Mouse (Mus musculus): ENCODE results near the gene Llgl2. TPM values are rescaled to one million over a fixed set of nuclear protein-coding genes. Genes with fewer than 3 reads are reported as not detected.
A peak's percentile ranks its signal among the peaks of the same experiment; 100 is the strongest.
"Not testable (repeated sequence)": the region's sequence is repeated elsewhere in the genome, so short reads cannot be mapped to it uniquely, and the experiment has no call there.

Llgl2 gene
- total and polyA plus RNA-seq, 2 experiments = 15.8 to 46.8 TPM

DNA sequence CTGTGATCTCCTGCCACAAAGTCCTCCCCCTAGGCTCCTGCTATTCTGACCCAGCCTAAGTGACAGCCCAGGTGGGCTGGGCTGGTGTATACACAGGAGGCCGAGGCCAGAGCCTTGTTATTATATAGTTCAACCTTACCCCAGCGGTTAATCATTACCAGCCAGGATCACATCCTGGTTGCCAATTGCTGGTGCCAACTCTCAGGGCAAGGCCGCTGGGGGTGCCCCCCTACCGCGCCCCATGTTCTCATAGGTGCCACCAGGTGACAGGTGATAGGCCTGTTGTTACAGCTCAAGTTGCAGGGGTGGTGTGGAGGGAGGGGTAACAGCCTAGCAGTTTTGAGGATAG, 20.0 kb downstream of the Llgl2 start:
- Histone ChIP-seq H3K27me3 (ENCODE audit: control insufficient read depth, insufficient read depth, low read length) (no peaks in the 10 kb centered on the region), H3K9ac (ENCODE audit: low read depth, low read length) (no peak overlapping the region), H3K79me2 (ENCODE audit: control insufficient read depth, insufficient read depth, low read length) (no peaks in the 10 kb centered on the region; the same call in 1 of the 2 replicates), H3K27ac (replicated peaks; ENCODE audit: insufficient read depth, low read depth, low read length) (peak overlapping the region; percentile 32; the same call in 1 of the 2 replicates), H3K36me3 (ENCODE audit: control insufficient read depth, insufficient read depth, low read length) (peaks cover 10% of the 10 kb centered on the region; the same call in 1 of the 2 replicates), H3K4me3 (ENCODE audit: insufficient read depth, low read depth, low read length) (no peak overlapping the region), H3K4me1 (ENCODE audit: control insufficient read depth, insufficient read depth, low read length) (peaks cover 17% of the 10 kb centered on the region)
- peak; percentile 81 for DNase-seq (ENCODE audit: extremely low read depth, low read depth, low spot score)
- WGBS = 39% methylated on average over 5 of the region's 5 CpGs
- TF ChIP-seq CTCF (IDR thresholded peaks at IDR 0.05; ENCODE audit: low read depth, low read length) (no peak), POLR2A (IDR thresholded peaks at IDR 0.05; ENCODE audit: extremely low read depth, insufficient read depth, low read length) (no peak)

DNA sequence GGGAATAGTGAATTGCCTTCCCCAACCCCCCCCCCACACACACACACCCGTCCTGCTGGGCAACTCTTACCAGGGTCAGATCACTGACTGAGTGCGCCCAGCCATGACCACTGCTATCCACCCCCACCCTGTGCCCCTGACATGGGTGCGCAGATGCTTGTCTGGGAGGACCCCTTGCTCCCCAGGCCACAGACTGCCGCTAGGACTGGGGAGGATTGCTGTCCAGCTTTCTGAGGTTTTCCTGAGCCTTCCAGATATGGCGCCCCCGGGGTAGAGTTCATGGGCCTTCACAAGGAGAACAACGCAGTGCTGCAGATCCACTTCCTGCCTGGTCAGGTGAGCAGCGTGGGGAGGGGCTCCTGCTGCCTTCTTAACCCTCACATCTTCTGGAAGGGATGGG, 20.4 kb downstream of the Llgl2 start:
- Histone ChIP-seq H3K36me3 (ENCODE audit: control insufficient read depth, insufficient read depth, low read length) (peaks cover 10% of the 10 kb centered on the region; the same call in 1 of the 2 replicates), H3K27me3 (ENCODE audit: control insufficient read depth, insufficient read depth, low read length) (no peaks in the 10 kb centered on the region), H3K9ac (ENCODE audit: low read depth, low read length) (peak overlapping the region; percentile 25; the same call in 1 of the 2 replicates), H3K4me1 (ENCODE audit: control insufficient read depth, insufficient read depth, low read length) (peaks cover 17% of the 10 kb centered on the region), H3K79me2 (ENCODE audit: control insufficient read depth, insufficient read depth, low read length) (no peaks in the 10 kb centered on the region; the same call in 1 of the 2 replicates), H3K4me3 (ENCODE audit: insufficient read depth, low read depth, low read length) (no peak overlapping the region), H3K27ac (replicated peaks; ENCODE audit: insufficient read depth, low read depth, low read length) (peak overlapping the region; percentile 6; the same call in 1 of the 2 replicates)
- 55% methylated on average over 8 of the region's 8 CpGs for WGBS
- TF ChIP-seq POLR2A (IDR thresholded peaks at IDR 0.05; ENCODE audit: extremely low read depth, insufficient read depth, low read length) (no peak), CTCF (IDR thresholded peaks at IDR 0.05; ENCODE audit: low read depth, low read length) (no peak)
- no peak for DNase-seq (ENCODE audit: extremely low read depth, low read depth, low spot score)

- no peak overlapping the region for H3K27ac ChIP-seq (replicated peaks; ENCODE audit: insufficient read depth, low read depth, low read length)
- no peaks in the 10 kb centered on the region for H3K79me2 ChIP-seq (ENCODE audit: control insufficient read depth, insufficient read depth, low read length)
- no peak overlapping the region for H3K9ac ChIP-seq (ENCODE audit: low read depth, low read length)
- no peak for TF ChIP-seq POLR2A (IDR thresholded peaks at IDR 0.05; ENCODE audit: extremely low read depth, insufficient read depth, low read length)
- TF ChIP-seq CTCF (IDR thresholded peaks at IDR 0.05; ENCODE audit: low read depth, low read length) = peak; percentile 11; the same call in 1 of the 2 replicates
- peaks cover 17% of the 10 kb centered on the region for H3K4me1 ChIP-seq (ENCODE audit: control insufficient read depth, insufficient read depth, low read length)
- WGBS = 98% methylated on average over 2 of the region's 2 CpGs
- H3K36me3 ChIP-seq (ENCODE audit: control insufficient read depth, insufficient read depth, low read length) = peaks cover 14% of the 10 kb centered on the region; the same call in 1 of the 2 replicates
- DNase-seq (ENCODE audit: extremely low read depth, low read depth, low spot score) = no peak
- H3K4me3 ChIP-seq (ENCODE audit: insufficient read depth, low read depth, low read length) = no peak overlapping the region
- no peaks in the 10 kb centered on the region for H3K27me3 ChIP-seq (ENCODE audit: control insufficient read depth, insufficient read depth, low read length)
Observed at GRCm38 (mm10) chr11:115845819-115846218, 22.0 kb downstream of the Llgl2 start.

DNA sequence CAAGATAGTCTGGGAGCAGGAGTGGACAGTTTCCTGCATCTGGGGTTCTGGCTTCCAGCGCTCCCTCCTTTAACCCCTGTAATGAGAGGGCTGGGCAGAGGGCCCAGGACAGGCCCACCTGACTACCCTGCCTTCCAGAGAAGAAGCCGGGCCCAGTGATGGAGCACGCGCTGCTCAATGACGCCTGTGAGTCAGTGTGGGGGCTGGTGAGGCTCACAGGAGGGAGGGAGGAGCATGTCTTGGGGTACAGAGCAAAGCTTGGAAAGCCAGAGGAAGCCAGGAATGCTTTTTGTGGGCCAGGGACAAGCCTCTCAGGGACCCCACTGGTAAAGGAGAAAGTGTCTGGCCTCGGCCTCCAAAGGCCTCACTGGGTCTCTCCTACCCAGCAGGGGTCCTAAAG, 30.8 kb downstream of the Llgl2 start:
- no peaks in the 10 kb centered on the region for H3K27me3 ChIP-seq (ENCODE audit: control insufficient read depth, insufficient read depth, low read length)
- no peak for DNase-seq (ENCODE audit: extremely low read depth, low read depth, low spot score)
- no peak overlapping the region for H3K9ac ChIP-seq (ENCODE audit: low read depth, low read length)
- H3K79me2 ChIP-seq (ENCODE audit: control insufficient read depth, insufficient read depth, low read length) = no peaks in the 10 kb centered on the region
- no peak overlapping the region for H3K4me3 ChIP-seq (ENCODE audit: insufficient read depth, low read depth, low read length)
- peaks cover 14% of the 10 kb centered on the region for H3K36me3 ChIP-seq (ENCODE audit: control insufficient read depth, insufficient read depth, low read length)
- peaks cover 13% of the 10 kb centered on the region; the same call in 1 of the 2 replicates for H3K4me1 ChIP-seq (ENCODE audit: control insufficient read depth, insufficient read depth, low read length)
- 91% methylated on average over 6 of the region's 6 CpGs for WGBS
- TF ChIP-seq CTCF (IDR thresholded peaks at IDR 0.05; ENCODE audit: low read depth, low read length) (no peak), POLR2A (IDR thresholded peaks at IDR 0.05; ENCODE audit: extremely low read depth, insufficient read depth, low read length) (no peak)
- no peak overlapping the region for H3K27ac ChIP-seq (replicated peaks; ENCODE audit: insufficient read depth, low read depth, low read length)

GRCm38 (mm10) chr11:115857146-115857545, 33.3 kb downstream of the Llgl2 start:
- DNase-seq (ENCODE audit: extremely low read depth, low read depth, low spot score); H3K4me3 ChIP-seq (ENCODE audit: insufficient read depth, low read depth, low read length); H3K27ac ChIP-seq (replicated peaks; ENCODE audit: insufficient read depth, low read depth, low read length); H3K79me2 ChIP-seq (ENCODE audit: control insufficient read depth, insufficient read depth, low read length); H3K36me3 ChIP-seq (ENCODE audit: control insufficient read depth, insufficient read depth, low read length); H3K9ac ChIP-seq (ENCODE audit: low read depth, low read length); H3K27me3 ChIP-seq (ENCODE audit: control insufficient read depth, insufficient read depth, low read length): not testable (repeated sequence)
- 95% methylated on average over 4 of the region's 4 CpGs for WGBS
- peaks cover 13% of the 10 kb centered on the region; the same call in 1 of the 2 replicates for H3K4me1 ChIP-seq (ENCODE audit: control insufficient read depth, insufficient read depth, low read length)

DNA sequence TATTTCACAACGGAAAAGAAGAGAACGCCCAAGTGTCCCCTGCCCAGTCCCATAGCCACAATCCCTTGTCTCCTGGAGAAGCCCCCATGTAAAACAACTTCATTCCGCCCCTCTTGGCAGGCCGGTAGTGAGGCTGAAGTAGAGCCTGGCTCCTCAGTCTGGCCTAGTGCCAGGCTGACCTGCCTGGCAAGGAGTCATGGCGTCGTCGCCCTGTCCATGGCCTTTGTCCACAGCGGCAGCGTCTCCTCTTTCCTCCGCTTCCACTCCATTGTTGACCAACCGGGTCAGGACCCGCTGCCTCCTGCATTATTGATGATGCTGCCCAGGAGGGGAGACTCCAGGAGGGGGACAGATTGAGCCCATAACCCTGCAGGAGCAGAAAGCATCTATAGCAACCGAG, 34.1 kb downstream of the Llgl2 start:
- peaks cover 13% of the 10 kb centered on the region; the same call in 1 of the 2 replicates for H3K4me1 ChIP-seq (ENCODE audit: control insufficient read depth, insufficient read depth, low read length)
- no peaks in the 10 kb centered on the region for H3K79me2 ChIP-seq (ENCODE audit: control insufficient read depth, insufficient read depth, low read length)
- 33% methylated on average over 13 of the region's 13 CpGs for WGBS
- TF ChIP-seq POLR2A (IDR thresholded peaks at IDR 0.05; ENCODE audit: extremely low read depth, insufficient read depth, low read length) = no peak
- TF ChIP-seq CTCF (IDR thresholded peaks at IDR 0.05; ENCODE audit: low read depth, low read length) = no peak
- H3K27ac ChIP-seq (replicated peaks; ENCODE audit: insufficient read depth, low read depth, low read length) = no peak overlapping the region
- peak; percentile 71 for DNase-seq (ENCODE audit: extremely low read depth, low read depth, low spot score)
- H3K4me3 ChIP-seq (ENCODE audit: insufficient read depth, low read depth, low read length) = no peak overlapping the region
- H3K36me3 ChIP-seq (ENCODE audit: control insufficient read depth, insufficient read depth, low read length) = 0 out of 2 replicates have a peak, but pooled peaks cover 3% of the 10 kb centered on the region
- no peaks in the 10 kb centered on the region for H3K27me3 ChIP-seq (ENCODE audit: control insufficient read depth, insufficient read depth, low read length)
- no peak overlapping the region for H3K9ac ChIP-seq (ENCODE audit: low read depth, low read length)

Measured in liver, adult 2 months (tissue).